Mouse (Mus musculus): ENCODE data around the gene Parp1. TPM values are rescaled to one million over a fixed set of nuclear protein-coding genes. Genes with fewer than 3 reads are reported as not detected.

Gene Parp1
- polyA plus RNA-seq, 1 experiment from 2014 or later, result 165 TPM

GRCm38 (mm10) chr1:180642228-180642564, 73.5 kb downstream of the Parp1 start:
- peak overlapping the region; percentile 99 for H3K9ac ChIP-seq (replicated peaks; ENCODE audit: low read length)
- ATAC-seq (ENCODE audit: low FRiP score, low TSS enrichment), result no peak
- H3K27ac ChIP-seq (ENCODE audit: low read length), result no peak overlapping the region
- H3K4me1 ChIP-seq (ENCODE audit: insufficient read depth, low read length), result peaks cover 40% of the 10 kb centered on the region
- H3K4me2 ChIP-seq (replicated peaks; ENCODE audit: low read depth, low read length), result peak overlapping the region; percentile 79
- H3K9me3 ChIP-seq (ENCODE audit: low read length), result no peaks in the 10 kb centered on the region
- H3K27me3 ChIP-seq (ENCODE audit: insufficient read depth, low read length), result no peaks in the 10 kb centered on the region
- H3K36me3 ChIP-seq (ENCODE audit: insufficient read depth, low read length), result 0 out of 2 replicates have a peak, but pooled peaks cover 4% of the 10 kb centered on the region
- peak overlapping the region; percentile 99 for H3K4me3 ChIP-seq (ENCODE audit: low read length)
- 69% methylated on average over 8 of the region's 8 CpGs for WGBS

Small RNA genes within 50 kb of the gene (microRNA-seq; reads per million reads assigned to microRNA genes)
- gene Mir6904, result not detected

Other genes starting within 250 kb of the Parp1 start
- gene Itpkb, start 238.4 kb upstream of the Parp1 start, polyA plus RNA-seq (2015; fragmentation: Nextera tagmentation; extraction: Ambion mirVana), result 8.3 and 9.6 TPM in 2 replicates
- 1.3 and 2.2 TPM in 2 replicates for gene Stum, start 85.4 kb upstream of the Parp1 start, polyA plus RNA-seq (2015; fragmentation: Nextera tagmentation; extraction: Ambion mirVana)
- 18.6 and 20.5 TPM in 2 replicates for gene Lin9, start 72.2 kb downstream of the Parp1 start, polyA plus RNA-seq (2015; fragmentation: Nextera tagmentation; extraction: Ambion mirVana)
- 0.41 and 0.55 TPM in 2 replicates for gene Mixl1, start 128.1 kb downstream of the Parp1 start, polyA plus RNA-seq (2015; fragmentation: Nextera tagmentation; extraction: Ambion mirVana)
- gene Acbd3, start 157.1 kb downstream of the Parp1 start, polyA plus RNA-seq (2015; fragmentation: Nextera tagmentation; extraction: Ambion mirVana), result 22.7 and 23.3 TPM in 2 replicates
- 2,516 and 2,589 TPM in 2 replicates for gene H3f3a, start 245.0 kb downstream of the Parp1 start, polyA plus RNA-seq (2015; fragmentation: Nextera tagmentation; extraction: Ambion mirVana)

Measured in kidney, embryonic 16.5 days (tissue).